Mouse (Mus musculus) MEL (cell line): Measurements from ENCODE around the gene Cyp4f16. TPM values are rescaled to one million over a fixed set of nuclear protein-coding genes. Genes with fewer than 3 reads are reported as not detected.

Experiments used
- DNase-seq: peaks from one replicate; pipeline ENCODE4 v3.0.0; 2011; ENCODE audit warnings: low read depth, low spot score
- H3K27ac ChIP-seq: 2 replicates; pipeline ENCODE4 v1.5.1; 2012; ENCODE audit warnings: low read depth, mild to moderate bottlenecking, control low read depth, low read length, moderate library complexity; ENCODE audit not compliant: control insufficient read depth
- H3K27me3 ChIP-seq, 2 experiments: fragments of 150-350 bp in 1 of 2; sonication (generic) in 1 of 2; 2 replicates each; pipeline ENCODE4 v1.6.1; 2012; ENCODE audit warnings: low read length in 2 of 2, mild to moderate bottlenecking in 2 of 2, improper control_type of control experiment in 1 of 2, moderate library complexity in 1 of 2; ENCODE audit not compliant: insufficient read depth in 2 of 2, control insufficient read depth in 1 of 2
- H3K36me3 ChIP-seq, 2 experiments: 2 replicates each; pipeline ENCODE4 v1.6.1; 2012 to 2014; ENCODE audit warnings: low read length in 2 of 2, improper control_type of control experiment in 1 of 2, inconsistent platforms in 1 of 2, mild to moderate bottlenecking in 1 of 2; ENCODE audit not compliant: insufficient read depth in 2 of 2, control insufficient read depth in 1 of 2
- H3K4me1 ChIP-seq, 2 experiments: fragments of 150-350 bp in 1 of 2; sonication (generic) in 1 of 2; 2 replicates each; pipeline ENCODE4 v1.6.1; 2012; ENCODE audit warnings: low read length in 2 of 2, improper control_type of control experiment in 1 of 2, mild to moderate bottlenecking in 1 of 2; ENCODE audit not compliant: insufficient read depth in 2 of 2, control insufficient read depth in 1 of 2
- H3K4me3 ChIP-seq, 2 experiments: fragments of 150-350 bp in 1 of 2; sonication (generic) in 1 of 2; 2 replicates each; pipeline ENCODE4 v1.5.1; 2012; ENCODE audit warnings: low read depth in 2 of 2, low read length in 2 of 2, mild to moderate bottlenecking in 2 of 2, moderate library complexity in 2 of 2, control low read depth in 1 of 2, improper control_type of control experiment in 1 of 2; ENCODE audit not compliant: control insufficient read depth in 1 of 2, insufficient read depth in 1 of 2
- H3K79me2 ChIP-seq: 2 replicates; pipeline ENCODE4 v1.6.1; 2012; ENCODE audit warnings: mild to moderate bottlenecking, low read length, moderate library complexity; ENCODE audit not compliant: control insufficient read depth, poor library complexity, insufficient read depth
- H3K9ac ChIP-seq: 2 replicates; pipeline ENCODE4 v1.6.1; 2012; ENCODE audit warnings: low read depth, mild to moderate bottlenecking, control low read depth, low read length, moderate library complexity; ENCODE audit not compliant: control insufficient read depth, poor library complexity, severe bottlenecking
- H3K9me3 ChIP-seq: fragments of 150-350 bp; sonication (generic); replicated peaks from 2 replicates; pipeline ENCODE4 v1.6.1; 2012; ENCODE audit warnings: mild to moderate bottlenecking, low read length, improper control_type of control experiment, moderate library complexity; ENCODE audit not compliant: insufficient read depth
- CHD1 ChIP-seq: IDR thresholded peaks from 2 replicates; pipeline ENCODE4 v1.6.1; 2012; ENCODE audit warnings: low read depth, mild to moderate bottlenecking, inconsistent platforms, low read length, improper control_type of control experiment
- CHD2 ChIP-seq: IDR thresholded peaks from 2 replicates; pipeline ENCODE4 v1.6.1; 2011; ENCODE audit warnings: low read length, improper control_type of control experiment
- CTCF ChIP-seq, 3 experiments: IDR thresholded peaks in 2 of 3; conservative IDR thresholded peaks in 1 of 3; 2 replicates each; pipeline ENCODE4 v1.5.1; 2011 to 2012; ENCODE audit warnings: low read length in 3 of 3, low read depth in 2 of 3, mild to moderate bottlenecking in 2 of 3, improper control_type of control experiment in 1 of 3, inconsistent platforms in 1 of 3, mixed read lengths in 1 of 3, moderate library complexity in 1 of 3; ENCODE audit not compliant: control insufficient read depth in 1 of 3, insufficient read depth in 1 of 3, poor library complexity in 1 of 3, severe bottlenecking in 1 of 3
- E2F4 ChIP-seq: IDR thresholded peaks from 2 replicates; pipeline ENCODE4 v1.6.1; 2011; ENCODE audit warnings: low read depth, low read length, improper control_type of control experiment, borderline replicate concordance
- ELF1 ChIP-seq: IDR thresholded peaks from 2 replicates; pipeline ENCODE4 v1.6.1; 2014; ENCODE audit warnings: low read depth, mild to moderate bottlenecking, inconsistent platforms, low read length, improper control_type of control experiment, moderate library complexity
- ETS1 ChIP-seq: IDR thresholded peaks from 2 replicates; pipeline ENCODE4 v1.6.1; 2012; ENCODE audit warnings: low read depth, mild to moderate bottlenecking, inconsistent platforms, low read length, improper control_type of control experiment, moderate library complexity
- GABPA ChIP-seq: IDR thresholded peaks from 2 replicates; pipeline ENCODE4 v1.6.1; 2012; ENCODE audit warnings: low read depth, mild to moderate bottlenecking, inconsistent platforms, low read length, improper control_type of control experiment, moderate library complexity
- GATA1 ChIP-seq: IDR thresholded peaks from 2 replicates; pipeline ENCODE4 v1.6.1; 2011; ENCODE audit warnings: low read depth, low read length, improper control_type of control experiment
- HCFC1 ChIP-seq: IDR thresholded peaks from 2 replicates; pipeline ENCODE4 v1.6.1; 2012; ENCODE audit warnings: low read depth, mild to moderate bottlenecking, inconsistent platforms, low read length, improper control_type of control experiment, moderate library complexity
- JUND ChIP-seq: IDR thresholded peaks from 2 replicates; pipeline ENCODE4 v1.6.1; 2011; ENCODE audit warnings: low read depth, mild to moderate bottlenecking, improper control_type of control experiment, low read length
- KAT2A ChIP-seq: conservative IDR thresholded peaks from 2 replicates; pipeline ENCODE4 v1.6.1; 2012; ENCODE audit warnings: low read depth, low read length, improper control_type of control experiment, inconsistent platforms
- MAFK ChIP-seq: IDR thresholded peaks from 2 replicates; pipeline ENCODE4 v1.6.1; 2011; ENCODE audit warnings: low read depth, mild to moderate bottlenecking, low read length, improper control_type of control experiment, borderline replicate concordance
- MAX ChIP-seq: IDR thresholded peaks from 2 replicates; pipeline ENCODE4 v1.6.1; 2011; ENCODE audit warnings: low read length, improper control_type of control experiment
- MAZ ChIP-seq: IDR thresholded peaks from 2 replicates; pipeline ENCODE4 v1.6.1; 2012; ENCODE audit warnings: low read depth, mild to moderate bottlenecking, inconsistent platforms, low read length, improper control_type of control experiment
- MEF2A ChIP-seq: IDR thresholded peaks from 2 replicates; pipeline ENCODE4 v1.6.1; 2014; ENCODE audit warnings: low read depth, mild to moderate bottlenecking, inconsistent platforms, low read length, improper control_type of control experiment; ENCODE audit not compliant: poor library complexity, insufficient replicate concordance, severe bottlenecking; ENCODE audit errors: extremely low read depth
- MXI1 ChIP-seq: IDR thresholded peaks from 2 replicates; pipeline ENCODE4 v1.6.1; 2011; ENCODE audit warnings: mild to moderate bottlenecking, low read depth, low read length, improper control_type of control experiment
- MYB ChIP-seq: IDR thresholded peaks from 2 replicates; pipeline ENCODE4 v1.6.1; 2011; ENCODE audit warnings: mild to moderate bottlenecking, low read depth, low read length, improper control_type of control experiment
- MYC ChIP-seq: IDR thresholded peaks from 2 replicates; pipeline ENCODE4 v1.6.1; 2011; ENCODE audit warnings: low read depth, mild to moderate bottlenecking, low read length, improper control_type of control experiment, moderate library complexity
- NELFE ChIP-seq: IDR thresholded peaks from 2 replicates; pipeline ENCODE4 v1.6.1; 2011; ENCODE audit warnings: low read depth, low read length, improper control_type of control experiment
- NRF1 ChIP-seq: IDR thresholded peaks from 2 replicates; pipeline ENCODE4 v1.6.1; 2014; ENCODE audit warnings: low read depth, mild to moderate bottlenecking, inconsistent platforms, low read length, improper control_type of control experiment, moderate library complexity; ENCODE audit not compliant: poor library complexity, insufficient read depth, severe bottlenecking
- POLR2A ChIP-seq, 2 experiments: IDR thresholded peaks; 2 replicates each; pipeline ENCODE4 v1.6.1; 2011 to 2012; ENCODE audit warnings: low read length in 2 of 2, mild to moderate bottlenecking in 2 of 2, control low read depth in 1 of 2, improper control_type of control experiment in 1 of 2, low read depth in 1 of 2, moderate library complexity in 1 of 2; ENCODE audit not compliant: control insufficient read depth in 1 of 2, insufficient read depth in 1 of 2, poor library complexity in 1 of 2
- POLR2AphosphoS2 ChIP-seq: IDR thresholded peaks from 2 replicates; pipeline ENCODE4 v1.6.1; 2011; ENCODE audit warnings: low read length, improper control_type of control experiment
- POLR2AphosphoS5 ChIP-seq: IDR thresholded peaks from 2 replicates; pipeline ENCODE4 v1.6.1; 2012; ENCODE audit warnings: low read depth, borderline replicate concordance, mild to moderate bottlenecking, inconsistent platforms, low read length, moderate library complexity, mixed read lengths
- RCOR1 ChIP-seq: IDR thresholded peaks from 2 replicates; pipeline ENCODE4 v1.6.1; 2012; ENCODE audit warnings: low read depth, mild to moderate bottlenecking, inconsistent platforms, low read length, improper control_type of control experiment
- SIN3A ChIP-seq: IDR thresholded peaks from 2 replicates; pipeline ENCODE4 v1.6.1; 2012; ENCODE audit warnings: low read length, improper control_type of control experiment, inconsistent platforms
- SMC3 ChIP-seq: IDR thresholded peaks from 2 replicates; pipeline ENCODE4 v1.6.1; 2011; ENCODE audit warnings: low read depth, low read length, improper control_type of control experiment
- TAL1 ChIP-seq: IDR thresholded peaks from 2 replicates; pipeline ENCODE4 v1.6.1; 2012; ENCODE audit warnings: mild to moderate bottlenecking, inconsistent platforms, low read length, moderate library complexity, mixed read lengths
- TBP ChIP-seq: IDR thresholded peaks from 2 replicates; pipeline ENCODE4 v1.8.0; 2011; ENCODE audit warnings: low read depth, low read length, improper control_type of control experiment
- UBTF ChIP-seq: IDR thresholded peaks from 2 replicates; pipeline ENCODE4 v1.6.1; 2012; ENCODE audit warnings: low read depth, mild to moderate bottlenecking, inconsistent platforms, low read length, improper control_type of control experiment, moderate library complexity, borderline replicate concordance; ENCODE audit not compliant: insufficient read depth
- USF1 ChIP-seq: IDR thresholded peaks from 2 replicates; pipeline ENCODE4 v1.6.1; 2014; ENCODE audit warnings: low read depth, mild to moderate bottlenecking, inconsistent platforms, low read length, improper control_type of control experiment, moderate library complexity
- USF2 ChIP-seq, 2 experiments: IDR thresholded peaks; 2 replicates each; pipeline ENCODE4 v1.6.1; 2011 to 2012; ENCODE audit warnings: improper control_type of control experiment in 2 of 2, low read length in 2 of 2, borderline replicate concordance in 1 of 2, inconsistent platforms in 1 of 2, low read depth in 1 of 2, mild to moderate bottlenecking in 1 of 2; ENCODE audit not compliant: insufficient read depth in 1 of 2
- ZC3H11A ChIP-seq: IDR thresholded peaks from 2 replicates; pipeline ENCODE4 v1.6.1; 2012; ENCODE audit warnings: low read depth, mild to moderate bottlenecking, inconsistent platforms, low read length, improper control_type of control experiment
- ZKSCAN1 ChIP-seq: IDR thresholded peaks from 2 replicates; pipeline ENCODE4 v1.6.1; 2012; ENCODE audit warnings: low read depth, mild to moderate bottlenecking, inconsistent platforms, low read length, improper control_type of control experiment, moderate library complexity
- ZMIZ1 ChIP-seq: IDR thresholded peaks from 2 replicates; pipeline ENCODE4 v1.6.1; 2012; ENCODE audit warnings: low read depth, mild to moderate bottlenecking, inconsistent platforms, low read length, improper control_type of control experiment, moderate library complexity
- ZNF384 ChIP-seq: IDR thresholded peaks from 2 replicates; pipeline ENCODE4 v1.6.1; 2012; ENCODE audit warnings: low read depth, mild to moderate bottlenecking, inconsistent platforms, low read length, improper control_type of control experiment
- polyA plus RNA-seq, 2 experiments: library from polyadenylated mRNA; stranded (reverse) in 1 of 2; unstranded in 1 of 2; fragments of >175 nt in 1 of 2; fragments of >200 nt in 1 of 2; gene quantifications; 2 replicates each; pipeline versions ENCODE4 v1.2.1 to v1.2.4; 2012; ENCODE audit warnings: low replicate concordance in 2 of 2, low read depth in 1 of 2; ENCODE audit not compliant: insufficient read length in 2 of 2, insufficient read depth in 1 of 2, missing spikeins in 1 of 2
- total RNA-seq: library from RNA; depleted of rRNA; stranded (reverse); fragments of 300-350 nt; gene quantifications from 2 replicates; pipeline ENCODE4 v1.2.3, GENCODE M21; 2012

Gene Cyp4f16
- total and polyA plus RNA-seq, 3 experiments: 5.7 to 10.0 TPM; not detected in 1

GRCm38 (mm10) chr17:32550900-32551770, 14.8 kb downstream of the Cyp4f16 start:
- H3K9ac ChIP-seq: peak overlapping the region; percentile 70
- no peaks in the 10 kb centered on the region; a peak in 1 of 4 replicates for H3K27me3 ChIP-seq
- no peaks in the 10 kb centered on the region for H3K79me2 ChIP-seq
- H3K36me3 ChIP-seq: no peaks in the 10 kb centered on the region
- H3K4me3 ChIP-seq: peak overlapping the region; percentile 67 to 77
- peaks cover 0 to 4% of the 10 kb centered on the region in 2 experiments; a peak in 1 of 4 replicates for H3K4me1 ChIP-seq
- peak overlapping the region; percentile 16; the same call in 1 of the 2 replicates for H3K27ac ChIP-seq
- peak; percentile 93 for DNase-seq
- no peaks in the 10 kb centered on the region for H3K9me3 ChIP-seq
- TF ChIP-seq USF2 (IDR thresholded peaks at IDR 0.05; ENCODE audit: borderline replicate concordance in 1 of 2, insufficient read depth in 1 of 2, low read depth in 1 of 2, low read length in 2 of 2) (no peak), ETS1 (peak; percentile 21; the same call in 1 of the 2 replicates), NELFE (peak; percentile 82), MYC (no peak), UBTF (no peak), ZNF384 (no peak), GATA1 (no peak), ELF1 (peak; percentile 94), TAL1 (no peak), E2F4 (no peak), TBP (peak; percentile 33; the same call in 1 of the 2 replicates), GABPA (no peak), MAFK (no peak), MYB (no peak), JUND (no peak), SIN3A (peak; percentile 84), HCFC1 (peak; percentile 83), CHD1 (no peak), ZC3H11A (peak; percentile 68), MEF2A (no peak), POLR2AphosphoS5 (no peak), MXI1 (peak; percentile 74), NRF1 (peak; percentile 28; the same call in 1 of the 2 replicates), MAZ (no peak), POLR2AphosphoS2 (peak; percentile 70; the same call in 1 of the 2 replicates), SMC3 (peak; percentile 58), RCOR1 (no peak), KAT2A (0 out of 2 replicates have a peak, but pooled peaks have one; percentile 22), ZKSCAN1 (no peak), CHD2 (no peak), CTCF (IDR thresholded peaks at IDR 0.05 in 2 of 3, conservative IDR thresholded peaks at IDR 0.05 in 1 of 3; ENCODE audit: control insufficient read depth in 1 of 3, insufficient read depth in 1 of 3, low read depth in 2 of 3, low read length in 3 of 3, poor library complexity in 1 of 3, severe bottlenecking in 1 of 3) (peak; percentile 73 to 88 (median 83)), POLR2A (IDR thresholded peaks at IDR 0.05; ENCODE audit: control insufficient read depth in 1 of 2, insufficient read depth in 1 of 2, low read depth in 1 of 2, low read length in 2 of 2, poor library complexity in 1 of 2) (peak; percentile 50 to 78; a peak in 3 of 4 replicates), ZMIZ1 (no peak; the same call in 1 of the 2 replicates), MAX (no peak), USF1 (0 out of 2 replicates have a peak, but pooled peaks have one; percentile 18)
